ENCODE assay signal across 9 mouse cellular contexts in genomic region chrX:142806126-142806525, GRCm38 (mm10).
DNase-seq lines count a peak whose midpoint lies in the region; ATAC-seq and TF ChIP-seq lines count a peak whose summit lies in the region.
"Had no signal": no experiment of that assay in that cellular context is flagged by ENCODE, and none has a peak within 500 bp of the region (broad histone marks: within the 10 kb centered on the region; RNA-seq: fewer than 3 reads in every experiment).

No protein-coding gene starts in this region.

- H3K27me3 ChIP-seq in hindbrain, embryonic 16.5 days (replicated peaks; ENCODE audit: control insufficient read depth, insufficient read depth, low read length) = no peaks in the 10 kb centered on the region
- H3K27me3 ChIP-seq in hindbrain, embryonic 13.5 days = peaks cover 4% of the 10 kb centered on the region; the same call in 1 of the 2 replicates
- no peaks in the 10 kb centered on the region for H3K27me3 ChIP-seq in lung, postnatal 0 days (replicated peaks; ENCODE audit: insufficient read depth, low read length)

- peak; percentile 1 for DNase-seq in T-cell, adult 2 months (ENCODE audit: low spot score)
- DNase-seq in lung, postnatal 0 days (ENCODE audit: low spot score) = no peak
- no peak for DNase-seq in natural killer cell, adult 2 months (ENCODE audit: low spot score in 2 of 2)
- DNase-seq in ovary, adult 18-20 months (ENCODE audit: low spot score) = no peak

- no peak overlapping the region for H3K4me3 ChIP-seq in hindbrain, embryonic 16.5 days (ENCODE audit: low read length)
- H3K4me3 ChIP-seq in hindbrain, embryonic 13.5 days = no peak overlapping the region
- no peak overlapping the region for H3K4me3 ChIP-seq in lung, postnatal 0 days (ENCODE audit: low read depth, low read length)
- H3K4me3 ChIP-seq: embryonic facial prominence, embryonic 13.5 days; megakaryocyte, embryonic 14.5 days had no signal

- WGBS in hindbrain, embryonic 16.5 days = 70% methylated on average over 6 of the region's 6 CpGs
- 87% methylated on average over 6 of the region's 6 CpGs for WGBS in hindbrain, embryonic 13.5 days
- WGBS in lung, postnatal 0 days = 24% methylated on average over 6 of the region's 6 CpGs

- H3K4me1 ChIP-seq in hindbrain, embryonic 16.5 days (ENCODE audit: control insufficient read depth, insufficient read depth, low read depth, low read length) = no peaks in the 10 kb centered on the region
- H3K4me1 ChIP-seq in hindbrain, embryonic 13.5 days (replicated peaks) = no peaks in the 10 kb centered on the region
- no peaks in the 10 kb centered on the region for H3K4me1 ChIP-seq in lung, postnatal 0 days (ENCODE audit: insufficient read depth, low read depth, low read length)
- H3K4me1 ChIP-seq: embryonic facial prominence, embryonic 13.5 days had no signal

- no peaks in the 10 kb centered on the region for H3K9me3 ChIP-seq in hindbrain, embryonic 16.5 days (ENCODE audit: control insufficient read depth, low read length)
- H3K9me3 ChIP-seq in hindbrain, embryonic 13.5 days = no peaks in the 10 kb centered on the region
- H3K9me3 ChIP-seq in lung, postnatal 0 days (ENCODE audit: low read length) = no peaks in the 10 kb centered on the region
- H3K9me3 ChIP-seq: embryonic facial prominence, embryonic 13.5 days; megakaryocyte, embryonic 14.5 days had no signal

- no peaks in the 10 kb centered on the region for H3K36me3 ChIP-seq in hindbrain, embryonic 16.5 days (ENCODE audit: control insufficient read depth, insufficient read depth, low read length)
- no peaks in the 10 kb centered on the region for H3K36me3 ChIP-seq in hindbrain, embryonic 13.5 days
- no peaks in the 10 kb centered on the region for H3K36me3 ChIP-seq in lung, postnatal 0 days (ENCODE audit: insufficient read depth, low read length)

- no peak overlapping the region for H3K27ac ChIP-seq in hindbrain, embryonic 16.5 days (ENCODE audit: low read depth, low read length)
- H3K27ac ChIP-seq in hindbrain, embryonic 13.5 days = no peak overlapping the region
- no peak overlapping the region; the same call in 1 of the 2 replicates for H3K27ac ChIP-seq in lung, postnatal 0 days (ENCODE audit: low read length)
- H3K27ac ChIP-seq: embryonic facial prominence, embryonic 13.5 days had no signal

- no peak for TF ChIP-seq EP300 in lung, postnatal 0 days (IDR thresholded peaks at IDR 0.05)

- TF ChIP-seq CTCF in lung, postnatal 0 days (IDR thresholded peaks at IDR 0.05) = no peak

- no peak overlapping the region for H3K4me2 ChIP-seq in hindbrain, embryonic 16.5 days (ENCODE audit: low read length)
- no peak overlapping the region for H3K4me2 ChIP-seq in hindbrain, embryonic 13.5 days
- 0 out of 2 replicates have a peak overlapping the region, but pooled peaks have one; percentile 30 for H3K4me2 ChIP-seq in lung, postnatal 0 days (replicated peaks; ENCODE audit: low read depth, low read length)
- H3K4me2 ChIP-seq: embryonic facial prominence, embryonic 13.5 days had no signal

- peak overlapping the region; percentile 9; the same call in 1 of the 2 replicates for H3K9ac ChIP-seq in hindbrain, embryonic 16.5 days (ENCODE audit: low read depth, low read length)
- no peak overlapping the region for H3K9ac ChIP-seq in hindbrain, embryonic 13.5 days
- H3K9ac ChIP-seq in lung, postnatal 0 days (replicated peaks; ENCODE audit: low read depth) = no peak overlapping the region
- H3K9ac ChIP-seq: embryonic facial prominence, embryonic 13.5 days had no signal

- ATAC-seq in hindbrain, embryonic 16.5 days = 0 out of 2 replicates have a peak, but pooled peaks have one; percentile 17
- ATAC-seq in hindbrain, embryonic 13.5 days (ENCODE audit: low FRiP score) = no peak
- ATAC-seq in inflammation-experienced regulatory T-cells, adult 6 months = peak; percentile 41
- peak; percentile 70 for ATAC-seq in lung, postnatal 0 days
